Mouse (Mus musculus) testis, adult 2 months (tissue): ENCODE data around the gene Fam78a.

Experiments used
- CTCF ChIP-seq: fragments of 200-500 bp; IDR thresholded peaks from 2 replicates; pipeline ENCODE4 v1.5.1; 2012; ENCODE audit warnings: low read depth, mild to moderate bottlenecking, inconsistent platforms, low read length, moderate library complexity; ENCODE audit not compliant: control insufficient read depth, insufficient read depth, insufficient replicate concordance
- POLR2A ChIP-seq: fragments of 200-500 bp; IDR thresholded peaks from 2 replicates; pipeline ENCODE4 v1.6.1; 2012; ENCODE audit warnings: low read depth, mild to moderate bottlenecking, inconsistent platforms, low read length, moderate library complexity; ENCODE audit not compliant: control insufficient read depth

DNA sequence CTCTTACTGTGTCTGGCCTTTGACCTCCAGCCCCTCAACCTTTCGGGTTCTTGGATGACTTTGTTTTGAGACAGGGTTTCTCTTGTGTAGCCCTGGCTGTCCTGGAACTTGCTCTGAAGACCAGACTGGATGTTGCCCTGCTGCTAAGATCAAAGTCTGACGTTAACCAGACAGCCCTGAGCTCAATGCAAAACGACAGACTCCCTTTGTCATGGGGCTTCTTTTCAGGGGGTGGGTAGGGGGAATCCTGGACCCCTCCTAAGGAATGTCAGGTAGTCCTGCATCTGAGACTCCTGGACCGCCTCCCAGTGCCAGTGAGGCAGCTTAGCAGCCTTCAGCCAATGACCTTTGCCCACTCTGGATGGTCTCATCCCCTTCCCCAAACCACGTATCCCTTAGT, 25.9 kb downstream of the Fam78a start:
- no peak for TF ChIP-seq CTCF
- TF ChIP-seq POLR2A = no peak
